Mouse (Mus musculus) limb, embryonic 14.5 days (tissue): ENCODE measurements around the gene Ess2. TPM values are rescaled to one million over a fixed set of nuclear protein-coding genes. Genes with fewer than 3 reads are reported as not detected.

Experiments used
- ATAC-seq: fragments of 200-750 bp; cut with Nextera tagmentation; 2 replicates; pipeline ENCODE4 v1.8.0; 2017; ENCODE audit warnings: low read depth, moderate number of reproducible peaks, moderate TSS enrichment; ENCODE audit not compliant: low FRiP score
- DNase-seq: peaks from one replicate; pipeline ENCODE4 v3.0.0-alpha.2; 2015; ENCODE audit warnings: low spot score
- H3K27ac ChIP-seq: fragments of 300-500 bp; sonication (generic); replicated peaks from 2 replicates; pipeline ENCODE4 v1.5.1; 2014; ENCODE audit warnings: low read depth, mild to moderate bottlenecking, low read length, moderate library complexity, mixed read lengths
- H3K27me3 ChIP-seq: fragments of 300-500 bp; sonication (generic); 2 replicates; pipeline ENCODE4 v1.6.1; 2014; ENCODE audit warnings: low read length, mixed read lengths; ENCODE audit not compliant: control insufficient read depth, insufficient read depth
- H3K36me3 ChIP-seq: fragments of 300-500 bp; sonication (generic); 2 replicates; pipeline ENCODE4 v1.6.1; 2014; ENCODE audit warnings: mild to moderate bottlenecking, low read length, moderate library complexity, mixed read lengths; ENCODE audit not compliant: control insufficient read depth, insufficient read depth
- H3K4me1 ChIP-seq: fragments of 300-500 bp; sonication (generic); 2 replicates; pipeline ENCODE4 v1.6.1; 2014; ENCODE audit warnings: antibody characterized with exemption, low read length, mixed read lengths; ENCODE audit not compliant: control insufficient read depth, insufficient read depth
- H3K4me2 ChIP-seq: fragments of 300-500 bp; sonication (generic); replicated peaks from 2 replicates; pipeline ENCODE4 v1.6.1; 2014; ENCODE audit warnings: low read depth, mild to moderate bottlenecking, low read length, moderate library complexity; ENCODE audit not compliant: severe bottlenecking
- H3K4me3 ChIP-seq: fragments of 300-500 bp; sonication (generic); replicated peaks from 2 replicates; pipeline ENCODE4 v1.5.1; 2014; ENCODE audit warnings: low read length
- H3K9ac ChIP-seq: fragments of 300-500 bp; sonication (generic); 2 replicates; pipeline ENCODE4 v1.6.1; 2014; ENCODE audit warnings: mild to moderate bottlenecking, low read depth, low read length, moderate library complexity; ENCODE audit not compliant: severe bottlenecking
- H3K9me3 ChIP-seq: fragments of 300-500 bp; sonication (generic); 2 replicates; pipeline ENCODE4 v1.6.1; 2016; ENCODE audit warnings: low read length; ENCODE audit not compliant: control insufficient read depth
- POLR2A ChIP-seq: fragments of 200-500 bp; IDR thresholded peaks from 2 replicates; pipeline ENCODE4 v1.8.0; 2012; ENCODE audit warnings: inconsistent platforms, mild to moderate bottlenecking, moderate library complexity, borderline replicate concordance; ENCODE audit not compliant: insufficient read depth, insufficient read length; ENCODE audit errors: extremely low read depth
- WGBS: fragments of 180-500 bp; shearing (Covaris S2); extraction: QIAGEN DNeasy Blood & Tissue Kit; methylation state at CpG from one replicate; pipeline ENCODE4 v1.1.7; 2014; 5-methylcytosine and 5-hydroxymethylcytosine counted together
- polyA plus RNA-seq, 2 experiments: library from polyadenylated mRNA; depleted of rRNA in 1 of 2; stranded (reverse) in 1 of 2; unstranded in 1 of 2; fragments of >200 nt; fragmentation: Nextera tagmentation in 1 of 2; extraction: Ambion mirVana in 1 of 2; gene quantifications; 2 replicates each; pipeline versions ENCODE4 v1.2.1 to v1.2.3; 2012 to 2014

The Ess2 gene
- polyA plus RNA-seq, 2 experiments: 33.5 to 38.7 TPM

DNA sequence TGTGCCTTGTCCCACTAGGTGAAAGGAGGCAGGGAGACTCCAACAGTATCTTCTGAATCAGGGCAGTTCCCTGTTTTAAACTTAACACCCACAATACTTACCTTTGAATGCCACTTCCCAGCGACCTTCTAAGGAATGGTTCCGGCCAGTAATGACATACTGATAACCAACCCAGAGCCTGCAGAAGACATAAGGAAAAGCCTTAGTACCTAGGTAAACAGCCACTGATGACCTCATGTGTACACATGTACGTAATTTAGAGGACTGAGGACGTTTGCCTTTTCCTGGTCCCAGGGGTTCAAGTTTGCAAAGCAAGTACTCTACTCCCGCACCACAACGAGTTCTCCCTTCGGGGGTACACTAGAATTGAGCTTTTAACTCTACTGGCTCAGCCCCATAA is 54.0 kb downstream of the Ess2 start:
- no peak for ATAC-seq
- Histone ChIP-seq H3K27ac (no peak overlapping the region), H3K4me1 (no peaks in the 10 kb centered on the region), H3K36me3 (peaks cover 82% of the 10 kb centered on the region), H3K9me3 (no peaks in the 10 kb centered on the region), H3K4me2 (no peak overlapping the region), H3K4me3 (no peak overlapping the region), H3K9ac (no peak overlapping the region), H3K27me3 (no peaks in the 10 kb centered on the region)
- DNase-seq: no peak
- 89% methylated on average over 7 of the region's 7 CpGs for WGBS
- TF ChIP-seq POLR2A: no peak

DNA sequence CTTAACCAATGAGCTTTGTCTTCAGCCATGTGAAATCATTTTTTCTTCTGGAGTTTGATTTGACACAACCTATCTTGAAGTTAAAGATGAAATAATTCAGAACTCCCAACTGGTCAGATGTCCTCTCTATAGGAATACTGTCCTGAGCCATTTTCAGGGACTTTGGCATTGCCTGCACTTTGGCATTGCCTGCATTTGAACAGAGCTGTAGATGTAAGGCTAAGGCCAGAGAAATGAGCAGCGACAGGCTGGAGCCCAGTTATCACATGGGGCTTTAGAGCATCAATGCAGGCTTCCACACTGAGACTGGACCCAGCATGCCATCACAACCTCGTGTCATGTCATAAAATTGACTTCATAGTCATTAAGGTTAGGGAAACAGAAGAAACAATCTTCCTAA is 57.9 kb downstream of the Ess2 start:
- WGBS: 79% methylated on average over 2 of the region's 2 CpGs
- peaks cover 90% of the 10 kb centered on the region for H3K36me3 ChIP-seq
- no peak overlapping the region for H3K27ac ChIP-seq
- DNase-seq (no peak), ATAC-seq (no peak)
- no peaks in the 10 kb centered on the region for H3K4me1 ChIP-seq
- no peaks in the 10 kb centered on the region for H3K9me3 ChIP-seq
- no peak for TF ChIP-seq POLR2A
- H3K9ac ChIP-seq: no peak overlapping the region
- H3K4me3 ChIP-seq: no peak overlapping the region
- H3K4me2 ChIP-seq: no peak overlapping the region
- H3K27me3 ChIP-seq: no peaks in the 10 kb centered on the region

GRCm38 (mm10) chr16:17851860-17852259 is 59.3 kb downstream of the Ess2 start:
- Histone ChIP-seq H3K27me3 (no peaks in the 10 kb centered on the region), H3K27ac (no peak overlapping the region), H3K4me2 (no peak overlapping the region), H3K4me3 (no peak overlapping the region), H3K9ac (no peak overlapping the region), H3K36me3 (peaks cover 90% of the 10 kb centered on the region), H3K4me1 (no peaks in the 10 kb centered on the region), H3K9me3 (no peaks in the 10 kb centered on the region)
- DNase-seq (no peak), ATAC-seq (no peak)
- WGBS: 93% methylated on average over 1 of the region's 1 CpGs
- TF ChIP-seq POLR2A: no peak

DNA sequence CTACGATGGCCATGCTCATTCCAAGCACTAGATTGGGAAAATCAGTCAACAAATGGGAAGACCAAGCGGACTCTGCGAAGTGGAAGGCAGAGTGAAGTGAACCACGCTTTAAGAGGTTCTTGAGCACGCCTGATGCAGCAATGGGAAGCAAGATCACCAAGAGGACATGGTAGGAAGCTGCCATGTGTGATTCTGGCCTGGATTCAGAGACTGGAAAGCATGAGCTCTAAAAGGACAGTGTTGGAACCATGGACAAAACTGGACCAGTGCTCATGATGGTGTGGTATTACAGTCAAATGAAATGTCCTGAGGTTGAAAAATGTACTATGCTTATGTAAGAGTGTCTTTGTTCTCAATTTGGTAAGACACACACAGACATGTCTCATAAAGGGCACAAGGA is 59.8 kb downstream of the Ess2 start:
- DNase-seq (no peak), ATAC-seq (no peak)
- Histone ChIP-seq H3K36me3 (peaks cover 90% of the 10 kb centered on the region), H3K9ac (no peak overlapping the region), H3K4me2 (no peak overlapping the region), H3K4me3 (no peak overlapping the region), H3K9me3 (no peaks in the 10 kb centered on the region), H3K27me3 (no peaks in the 10 kb centered on the region), H3K27ac (no peak overlapping the region), H3K4me1 (no peaks in the 10 kb centered on the region)
- 95% methylated on average over 5 of the region's 5 CpGs for WGBS
- TF ChIP-seq POLR2A: no peak

Other genes starting within 250 kb of the Ess2 start
- gene Med15, start 178.5 kb downstream of the Ess2 start, polyA plus RNA-seq (2012; rRNA removed): 84.6 and 121 TPM in 2 replicates
- 41.6 and 44.0 TPM in 2 replicates for gene Med15, start 178.5 kb downstream of the Ess2 start, polyA plus RNA-seq (2014; fragmentation: Nextera tagmentation; extraction: Ambion mirVana)
- gene Klhl22, start 151.7 kb downstream of the Ess2 start, polyA plus RNA-seq (2012; rRNA removed): 124 and 176 TPM in 2 replicates
- gene Klhl22, start 151.7 kb downstream of the Ess2 start, polyA plus RNA-seq (2014; fragmentation: Nextera tagmentation; extraction: Ambion mirVana): 87.2 and 101 TPM in 2 replicates
- 232 and 360 TPM in 2 replicates for gene Scarf2, start 114.1 kb downstream of the Ess2 start, polyA plus RNA-seq (2012; rRNA removed)
- gene Scarf2, start 114.1 kb downstream of the Ess2 start, polyA plus RNA-seq (2014; fragmentation: Nextera tagmentation; extraction: Ambion mirVana): 51.3 and 64.9 TPM in 2 replicates
- gene B830017H08Rik, start 78.2 kb downstream of the Ess2 start, polyA plus RNA-seq (2012; rRNA removed): 0.49 and 0.58 TPM in 2 replicates
- 0.17 and 0.69 TPM in 2 replicates for gene B830017H08Rik, start 78.2 kb downstream of the Ess2 start, polyA plus RNA-seq (2014; fragmentation: Nextera tagmentation; extraction: Ambion mirVana)
- gene Car15, start 73.0 kb downstream of the Ess2 start, polyA plus RNA-seq (2012; rRNA removed): 8.6 and 11.5 TPM in 2 replicates
- gene Car15, start 73.0 kb downstream of the Ess2 start, polyA plus RNA-seq (2014; fragmentation: Nextera tagmentation; extraction: Ambion mirVana): 3.2 and 3.4 TPM in 2 replicates
- gene Gm20518, start 19.7 kb downstream of the Ess2 start, polyA plus RNA-seq (2012; rRNA removed): 1.9 and 2.1 TPM in 2 replicates
- 0.22 and 0.26 TPM in 2 replicates for gene Gm20518, start 19.7 kb downstream of the Ess2 start, polyA plus RNA-seq (2014; fragmentation: Nextera tagmentation; extraction: Ambion mirVana)
- gene Tssk1, start 17.1 kb downstream of the Ess2 start, polyA plus RNA-seq (2012; rRNA removed): 0.01 and 0.04 TPM in 2 replicates
- 0.07 TPM in 1 of 2 replicates, not detected in the other for gene Tssk1, start 17.1 kb downstream of the Ess2 start, polyA plus RNA-seq (2014; fragmentation: Nextera tagmentation; extraction: Ambion mirVana)
- gene Dgcr2, start 12.8 kb downstream of the Ess2 start, polyA plus RNA-seq (2012; rRNA removed): 116 and 185 TPM in 2 replicates
- gene Dgcr2, start 12.8 kb downstream of the Ess2 start, polyA plus RNA-seq (2014; fragmentation: Nextera tagmentation; extraction: Ambion mirVana): 90.2 and 95.8 TPM in 2 replicates
- gene Tssk2, start 12.7 kb downstream of the Ess2 start, polyA plus RNA-seq (2012; rRNA removed): not detected in 2 replicates
- gene Tssk2, start 12.7 kb downstream of the Ess2 start, polyA plus RNA-seq (2014; fragmentation: Nextera tagmentation; extraction: Ambion mirVana): 0.14 TPM in 1 of 2 replicates, not detected in the other
- gene Gsc2, start 3.7 kb upstream of the Ess2 start, polyA plus RNA-seq (2012; rRNA removed): 0.10 TPM in 1 of 2 replicates, not detected in the other
- gene Gsc2, start 3.7 kb upstream of the Ess2 start, polyA plus RNA-seq (2014; fragmentation: Nextera tagmentation; extraction: Ambion mirVana): not detected in 2 replicates
- 55.0 and 68.0 TPM in 2 replicates for gene Slc25a1, start 16.9 kb upstream of the Ess2 start, polyA plus RNA-seq (2012; rRNA removed)
- gene Slc25a1, start 16.9 kb upstream of the Ess2 start, polyA plus RNA-seq (2014; fragmentation: Nextera tagmentation; extraction: Ambion mirVana): 70.4 and 73.9 TPM in 2 replicates
- gene Vpreb2, start 69.1 kb upstream of the Ess2 start, polyA plus RNA-seq (2012; rRNA removed): not detected in 2 replicates
- not detected in 2 replicates for gene Vpreb2, start 69.1 kb upstream of the Ess2 start, polyA plus RNA-seq (2014; fragmentation: Nextera tagmentation; extraction: Ambion mirVana)
- gene Dgcr6, start 141.5 kb upstream of the Ess2 start, polyA plus RNA-seq (2012; rRNA removed): 69.0 and 76.0 TPM in 2 replicates
- gene Dgcr6, start 141.5 kb upstream of the Ess2 start, polyA plus RNA-seq (2014; fragmentation: Nextera tagmentation; extraction: Ambion mirVana): 106 and 110 TPM in 2 replicates
- gene Prodh, start 178.9 kb upstream of the Ess2 start, polyA plus RNA-seq (2012; rRNA removed): 19.6 and 20.6 TPM in 2 replicates
- 8.9 and 10.2 TPM in 2 replicates for gene Prodh, start 178.9 kb upstream of the Ess2 start, polyA plus RNA-seq (2014; fragmentation: Nextera tagmentation; extraction: Ambion mirVana)
- 17.3 and 25.0 TPM in 2 replicates for gene Rtn4r, start 216.3 kb upstream of the Ess2 start, polyA plus RNA-seq (2012; rRNA removed)
- gene Rtn4r, start 216.3 kb upstream of the Ess2 start, polyA plus RNA-seq (2014; fragmentation: Nextera tagmentation; extraction: Ambion mirVana): 7.6 and 8.7 TPM in 2 replicates